In the genomic region with DNA sequence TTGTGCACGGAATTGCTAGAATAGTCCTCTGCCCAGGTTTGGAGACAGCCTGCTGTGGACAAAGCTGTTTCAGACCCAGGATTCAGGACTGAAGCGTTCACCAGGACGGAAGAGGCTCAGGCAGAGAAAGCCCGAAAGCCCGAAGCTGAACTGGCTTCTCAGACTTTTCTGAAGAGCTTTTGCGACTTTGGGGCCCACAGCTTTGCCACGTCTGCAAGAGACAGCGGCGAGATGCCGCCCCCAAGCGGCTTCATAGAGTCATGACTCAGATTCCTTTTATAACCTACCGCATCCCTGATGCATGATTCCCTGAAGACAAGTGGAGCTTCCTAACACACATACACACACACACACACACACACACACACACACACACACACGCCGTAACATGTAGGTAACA, we compare ENCODE assay signal across 8 mouse cellular contexts. TPM values are rescaled to one million over a fixed set of nuclear protein-coding genes. Genes with fewer than 3 reads are reported as not detected.
DNase-seq lines count a peak whose midpoint lies in the region; ATAC-seq and TF ChIP-seq lines count a peak whose summit lies in the region.

No protein-coding gene starts in this region.

- H3K27ac ChIP-seq in heart, embryonic 11.5 days (ENCODE audit: low read depth, low read length): no peak overlapping the region
- H3K27ac ChIP-seq in forebrain, postnatal 0 days (ENCODE audit: low read depth, low read length): no peak overlapping the region
- H3K27ac ChIP-seq in small intestine, adult 2 months (ENCODE audit: insufficient read depth, low read depth, low read length): no peak overlapping the region

- ATAC-seq in heart, embryonic 11.5 days (replicated peaks; ENCODE audit: insufficient number of reproducible peaks, low FRiP score, low TSS enrichment): no peak
- ATAC-seq in forebrain, postnatal 0 days: peak; percentile 77
- peak; percentile 73 to 79 for ATAC-seq in hematopoietic stem cell, adult 5-6 weeks (replicated peaks in 1 of 2; ENCODE audit: insufficient read depth in 1 of 2, low FRiP score in 2 of 2, low TSS enrichment in 1 of 2, low read depth in 1 of 2, poor library complexity in 2 of 2, severe bottlenecking in 2 of 2)
- ATAC-seq in megakaryocyte progenitor cell, adult 5-6 weeks (replicated peaks; ENCODE audit: poor library complexity): peak; percentile 84

- H3K36me3 ChIP-seq in heart, embryonic 11.5 days (ENCODE audit: control insufficient read depth, insufficient read depth, low read length): no peaks in the 10 kb centered on the region
- no peaks in the 10 kb centered on the region for H3K36me3 ChIP-seq in forebrain, postnatal 0 days (ENCODE audit: insufficient read depth)
- H3K36me3 ChIP-seq in small intestine, adult 2 months (ENCODE audit: control insufficient read depth, insufficient read depth, low read length): no peaks in the 10 kb centered on the region

- no peaks in the 10 kb centered on the region for H3K27me3 ChIP-seq in heart, embryonic 11.5 days (ENCODE audit: control insufficient read depth, insufficient read depth, low read length)
- H3K27me3 ChIP-seq in forebrain, postnatal 0 days (ENCODE audit: insufficient read depth, low read length): no peaks in the 10 kb centered on the region
- H3K27me3 ChIP-seq in small intestine, adult 2 months (ENCODE audit: control insufficient read depth, insufficient read depth, low read length): no peaks in the 10 kb centered on the region

- no peak overlapping the region for H3K9ac ChIP-seq in heart, embryonic 11.5 days (ENCODE audit: low read depth, low read length)
- H3K9ac ChIP-seq in forebrain, postnatal 0 days: no peak overlapping the region

- no peak for TF ChIP-seq POLR2A in small intestine, adult 2 months (IDR thresholded peaks at IDR 0.05; ENCODE audit: low read depth, low read length)

- 0 out of 2 replicates have a peak, but pooled peaks cover 5% of the 10 kb centered on the region for H3K4me1 ChIP-seq in heart, embryonic 11.5 days (ENCODE audit: control insufficient read depth, insufficient read depth, low read length)
- no peaks in the 10 kb centered on the region for H3K4me1 ChIP-seq in forebrain, postnatal 0 days (ENCODE audit: insufficient read depth)
- H3K4me1 ChIP-seq in small intestine, adult 2 months (ENCODE audit: control insufficient read depth, insufficient read depth, insufficient read length, low read length): no peaks in the 10 kb centered on the region

- peak; percentile 74 for TF ChIP-seq CTCF in forebrain, postnatal 0 days (IDR thresholded peaks at IDR 0.05; ENCODE audit: low read depth)
- TF ChIP-seq CTCF in small intestine, adult 2 months (IDR thresholded peaks at IDR 0.05; ENCODE audit: extremely low read depth, insufficient read length, insufficient replicate concordance, low read depth, low read length): peak; percentile 74

- no peak overlapping the region for H3K4me2 ChIP-seq in heart, embryonic 11.5 days
- H3K4me2 ChIP-seq in forebrain, postnatal 0 days (ENCODE audit: low read depth): no peak overlapping the region

- no peaks in the 10 kb centered on the region for H3K9me3 ChIP-seq in heart, embryonic 11.5 days (replicated peaks; ENCODE audit: control insufficient read depth, low read length)
- no peaks in the 10 kb centered on the region for H3K9me3 ChIP-seq in forebrain, postnatal 0 days (ENCODE audit: low read length)

- DNase-seq in heart, adult 11 months: peak; percentile 93
- peak; percentile 34 for DNase-seq in cerebellum, adult 11-12 months
- DNase-seq in forebrain, postnatal 0 days: peak; percentile 83
- peak; percentile 54 to 68 for DNase-seq in layer of hippocampus, postnatal 36 days

- H3K4me3 ChIP-seq in heart, embryonic 11.5 days (ENCODE audit: low read depth, low read length): no peak overlapping the region
- H3K4me3 ChIP-seq in forebrain, postnatal 0 days (ENCODE audit: low read depth, low read length): no peak overlapping the region
- H3K4me3 ChIP-seq in small intestine, adult 2 months (ENCODE audit: low read depth, low read length): no peak overlapping the region

- 14% methylated on average over 14 of the region's 14 CpGs for WGBS in heart, embryonic 11.5 days (ENCODE audit: insufficient replicate concordance)
- WGBS in forebrain, postnatal 0 days: 15% methylated on average over 14 of the region's 14 CpGs
- 15% methylated on average over 14 of the region's 14 CpGs for WGBS in small intestine, adult 2 months

RNA-seq across cellular contexts. Expression of gene 1810062G17Rik, which starts 21.0 kb away (rescaled TPM):
- 1.5 TPM in 2 replicates for polyA plus RNA-seq in heart, embryonic 11.5 days (2014; fragmentation: Nextera tagmentation; extraction: Ambion mirVana)
- total RNA-seq in forebrain, postnatal 0 days (2014; rRNA removed): not detected in 2 replicates
- polyA plus RNA-seq in forebrain, postnatal 0 days (2015; fragmentation: Nextera tagmentation; extraction: Ambion mirVana): 0.69 and 0.74 TPM in 2 replicates
- 1.4 TPM in 1 of 2 replicates, not detected in the other for total RNA-seq in hematopoietic stem cell, adult 5-6 weeks (2017)
- not detected for total RNA-seq in layer of hippocampus, postnatal 36 days (2021)
- 0.35 and 0.49 TPM in 2 replicates for total RNA-seq in megakaryocyte progenitor cell, adult 5-6 weeks (2015)
- 0.21 and 1.4 TPM in 2 replicates for total RNA-seq in megakaryocyte progenitor cell, adult 5-6 weeks (2017)
- polyA plus RNA-seq in small intestine, adult 2 months (2012; rRNA removed): 0.29 and 0.41 TPM in 2 replicates

RNA-seq across cellular contexts. Expression of gene Anxa5, which starts 21.1 kb away (rescaled TPM):
- polyA plus RNA-seq in heart, embryonic 11.5 days (2014; fragmentation: Nextera tagmentation; extraction: Ambion mirVana): 316 and 392 TPM in 2 replicates
- total RNA-seq in forebrain, postnatal 0 days (2014; rRNA removed): 38.6 and 41.2 TPM in 2 replicates
- polyA plus RNA-seq in forebrain, postnatal 0 days (2015; fragmentation: Nextera tagmentation; extraction: Ambion mirVana): 47.2 and 48.9 TPM in 2 replicates
- 107 and 113 TPM in 2 replicates for total RNA-seq in hematopoietic stem cell, adult 5-6 weeks (2017)
- total RNA-seq in layer of hippocampus, postnatal 36 days (2021): 10 to 100 TPM; 46.6 to 49.3 TPM
- 146 and 163 TPM in 2 replicates for total RNA-seq in megakaryocyte progenitor cell, adult 5-6 weeks (2015)
- total RNA-seq in megakaryocyte progenitor cell, adult 5-6 weeks (2017): 86.3 and 113 TPM in 2 replicates
- 89.2 and 122 TPM in 2 replicates for polyA plus RNA-seq in small intestine, adult 2 months (2012; rRNA removed)

RNA-seq across cellular contexts. Expression of gene Gm11549, which starts 24.9 kb away (rescaled TPM):
- polyA plus RNA-seq in heart, embryonic 11.5 days (2014; fragmentation: Nextera tagmentation; extraction: Ambion mirVana): 0.14 and 0.16 TPM in 2 replicates
- total RNA-seq in forebrain, postnatal 0 days (2014; rRNA removed): 0.69 and 1.3 TPM in 2 replicates
- polyA plus RNA-seq in forebrain, postnatal 0 days (2015; fragmentation: Nextera tagmentation; extraction: Ambion mirVana): 0.45 and 0.68 TPM in 2 replicates
- not detected in 2 replicates for total RNA-seq in hematopoietic stem cell, adult 5-6 weeks (2017)
- total RNA-seq in layer of hippocampus, postnatal 36 days (2021): 1 to 10 TPM; 2.1 to 2.5 TPM
- not detected in 2 replicates for total RNA-seq in megakaryocyte progenitor cell, adult 5-6 weeks (2015)
- not detected in 2 replicates for total RNA-seq in megakaryocyte progenitor cell, adult 5-6 weeks (2017)
- 0.09 TPM in 1 of 2 replicates, not detected in the other for polyA plus RNA-seq in small intestine, adult 2 months (2012; rRNA removed)

RNA-seq across cellular contexts. Expression of gene Exosc9, which starts 55.7 kb away (rescaled TPM):
- polyA plus RNA-seq in heart, embryonic 11.5 days (2014; fragmentation: Nextera tagmentation; extraction: Ambion mirVana): 56.4 and 58.5 TPM in 2 replicates
- total RNA-seq in forebrain, postnatal 0 days (2014; rRNA removed): 72.9 and 78.0 TPM in 2 replicates
- 76.9 and 81.4 TPM in 2 replicates for polyA plus RNA-seq in forebrain, postnatal 0 days (2015; fragmentation: Nextera tagmentation; extraction: Ambion mirVana)
- total RNA-seq in hematopoietic stem cell, adult 5-6 weeks (2017): 86.9 and 91.5 TPM in 2 replicates
- 10 to 100 TPM; 36.0 to 42.3 TPM for total RNA-seq in layer of hippocampus, postnatal 36 days (2021)
- 80.8 and 81.1 TPM in 2 replicates for total RNA-seq in megakaryocyte progenitor cell, adult 5-6 weeks (2015)
- total RNA-seq in megakaryocyte progenitor cell, adult 5-6 weeks (2017): 105 and 123 TPM in 2 replicates
- polyA plus RNA-seq in small intestine, adult 2 months (2012; rRNA removed): 2.1 and 3.9 TPM in 2 replicates

Comparison
In these comparisons a context has a peak if more than half of its experiments do, and no peak if none do; other contexts are left out.
1. DNase-seq: peak in every context shown above with its lines; median percentile 93 in heart, adult 11 months; 83 in forebrain, postnatal 0 days; 61 in layer of hippocampus, postnatal 36 days; 34 in cerebellum, adult 11-12 months.